ENCODE assay signal across 8 mouse cellular contexts in genomic region chr6:129543709-129544606, GRCm38 (mm10). TPM values are rescaled to one million over a fixed set of nuclear protein-coding genes. Genes with fewer than 3 reads are reported as not detected.
A peak's percentile ranks its signal among the peaks of the same experiment; 100 is the strongest.
DNase-seq lines count a peak whose midpoint lies in the region; ATAC-seq lines count a peak whose summit lies in the region.

No protein-coding gene starts in this region.

- H3K27me3 ChIP-seq in limb, embryonic 13.5 days, result no peaks in the 10 kb centered on the region
- no peaks in the 10 kb centered on the region for H3K27me3 ChIP-seq in midbrain, embryonic 16.5 days (ENCODE audit: control insufficient read depth, insufficient read depth, low read depth, low read length)
- H3K27me3 ChIP-seq in stomach, embryonic 15.5 days (replicated peaks), result no peaks in the 10 kb centered on the region

- peak; percentile 77 for ATAC-seq in activated CD4-positive, CD25-positive, alpha-beta regulatory T cell, adult 4 months
- peak; percentile 68 for ATAC-seq in granulocyte monocyte progenitor cell, adult 5-6 weeks (replicated peaks; ENCODE audit: poor library complexity, severe bottlenecking)
- ATAC-seq in limb, embryonic 13.5 days (ENCODE audit: low FRiP score, low read depth), result peak; percentile 82
- ATAC-seq in midbrain, embryonic 16.5 days, result peak; percentile 84
- ATAC-seq in stomach, embryonic 15.5 days (ENCODE audit: insufficient read depth, low FRiP score, low read depth), result peak; percentile 60; the same call in 1 of the 2 replicates

- H3K36me3 ChIP-seq in limb, embryonic 13.5 days, result peaks cover 37% of the 10 kb centered on the region
- H3K36me3 ChIP-seq in midbrain, embryonic 16.5 days (ENCODE audit: control insufficient read depth, insufficient read depth, low read length), result peaks cover 22% of the 10 kb centered on the region
- H3K36me3 ChIP-seq in stomach, embryonic 15.5 days, result peaks cover 12% of the 10 kb centered on the region

- H3K4me2 ChIP-seq in limb, embryonic 13.5 days (replicated peaks), result no peak overlapping the region
- H3K4me2 ChIP-seq in midbrain, embryonic 16.5 days (ENCODE audit: low read length), result no peak overlapping the region
- no peak overlapping the region for H3K4me2 ChIP-seq in stomach, embryonic 15.5 days

- no peak overlapping the region for H3K27ac ChIP-seq in limb, embryonic 13.5 days
- H3K27ac ChIP-seq in midbrain, embryonic 16.5 days (ENCODE audit: low read length), result no peak overlapping the region; the same call in 1 of the 2 replicates
- H3K27ac ChIP-seq in stomach, embryonic 15.5 days, result no peak overlapping the region

- no peaks in the 10 kb centered on the region for H3K4me1 ChIP-seq in limb, embryonic 13.5 days
- H3K4me1 ChIP-seq in midbrain, embryonic 16.5 days (ENCODE audit: control insufficient read depth, insufficient read depth, low read length), result 0 out of 2 replicates have a peak, but pooled peaks cover 2% of the 10 kb centered on the region
- H3K4me1 ChIP-seq in stomach, embryonic 15.5 days, result no peaks in the 10 kb centered on the region

- H3K9me3 ChIP-seq in limb, embryonic 13.5 days, result no peaks in the 10 kb centered on the region
- H3K9me3 ChIP-seq in midbrain, embryonic 16.5 days (replicated peaks; ENCODE audit: control insufficient read depth, low read length, poor library complexity, severe bottlenecking), result no peaks in the 10 kb centered on the region
- H3K9me3 ChIP-seq in stomach, embryonic 15.5 days, result no peaks in the 10 kb centered on the region

- H3K4me3 ChIP-seq in limb, embryonic 13.5 days, result no peak overlapping the region
- no peak overlapping the region for H3K4me3 ChIP-seq in midbrain, embryonic 16.5 days (ENCODE audit: low read depth, low read length)
- H3K4me3 ChIP-seq in stomach, embryonic 15.5 days (replicated peaks), result no peak overlapping the region

- no peak overlapping the region for H3K9ac ChIP-seq in limb, embryonic 13.5 days
- H3K9ac ChIP-seq in midbrain, embryonic 16.5 days (ENCODE audit: low read depth, low read length), result no peak overlapping the region
- H3K9ac ChIP-seq in stomach, embryonic 15.5 days, result no peak overlapping the region

- peak; percentile 35 for DNase-seq in CD4-positive helper T cell, adult 2 months (ENCODE audit: low read depth, low spot score)
- peak; percentile 79 for DNase-seq in embryo, embryonic 10.5 days (ENCODE audit: low spot score)
- peak; percentile 74 to 86 for DNase-seq in kidney, adult 8-10 months

- 66% methylated on average over 6 of the region's 6 CpGs for WGBS in limb, embryonic 13.5 days
- 46% methylated on average over 6 of the region's 6 CpGs for WGBS in midbrain, embryonic 16.5 days
- WGBS in stomach, embryonic 15.5 days, result 47% methylated on average over 6 of the region's 6 CpGs

RNA-seq across cellular contexts. Expression of gene Gabarapl1, which starts 11.0 kb away (rescaled TPM):
- polyA plus RNA-seq in activated CD4-positive, CD25-positive, alpha-beta regulatory T cell, adult 4 months (2017; shearing (Covaris generic)), result 1 to 10 TPM; 4.5 to 8.8 TPM
- total RNA-seq in granulocyte monocyte progenitor cell, adult 5-6 weeks (2014; fragmentation: Nextera tagmentation), result 37.4 and 45.0 TPM in 2 replicates
- total RNA-seq in granulocyte monocyte progenitor cell, adult 5-6 weeks (2017), result 39.8 and 76.6 TPM in 2 replicates
- 55.4 and 55.5 TPM in 2 replicates for polyA plus RNA-seq in limb, embryonic 13.5 days (2015; fragmentation: Nextera tagmentation; extraction: Ambion mirVana)
- 226 and 237 TPM in 2 replicates for polyA plus RNA-seq in midbrain, embryonic 16.5 days (2015; fragmentation: Nextera tagmentation; extraction: Ambion mirVana)
- polyA plus RNA-seq in stomach, embryonic 15.5 days (2015; fragmentation: Nextera tagmentation; extraction: Ambion mirVana), result 40.2 and 42.1 TPM in 2 replicates

RNA-seq across cellular contexts. Expression of gene Tmem52b, which starts 31.6 kb away (rescaled TPM):
- not detected for polyA plus RNA-seq in activated CD4-positive, CD25-positive, alpha-beta regulatory T cell, adult 4 months (2017; shearing (Covaris generic))
- total RNA-seq in granulocyte monocyte progenitor cell, adult 5-6 weeks (2014; fragmentation: Nextera tagmentation), result 0.53 TPM in 1 of 2 replicates, not detected in the other
- not detected in 2 replicates for total RNA-seq in granulocyte monocyte progenitor cell, adult 5-6 weeks (2017)
- polyA plus RNA-seq in limb, embryonic 13.5 days (2015; fragmentation: Nextera tagmentation; extraction: Ambion mirVana), result 0.06 TPM in 1 of 2 replicates, not detected in the other
- polyA plus RNA-seq in midbrain, embryonic 16.5 days (2015; fragmentation: Nextera tagmentation; extraction: Ambion mirVana), result not detected in 2 replicates
- polyA plus RNA-seq in stomach, embryonic 15.5 days (2015; fragmentation: Nextera tagmentation; extraction: Ambion mirVana), result 0.30 TPM in 1 of 2 replicates, not detected in the other

RNA-seq across cellular contexts. Expression of gene Klre1, which starts 33.7 kb away (rescaled TPM):
- not detected for polyA plus RNA-seq in activated CD4-positive, CD25-positive, alpha-beta regulatory T cell, adult 4 months (2017; shearing (Covaris generic))
- not detected in 2 replicates for total RNA-seq in granulocyte monocyte progenitor cell, adult 5-6 weeks (2014; fragmentation: Nextera tagmentation)
- total RNA-seq in granulocyte monocyte progenitor cell, adult 5-6 weeks (2017), result not detected in 2 replicates
- not detected in 2 replicates for polyA plus RNA-seq in limb, embryonic 13.5 days (2015; fragmentation: Nextera tagmentation; extraction: Ambion mirVana)
- not detected in 2 replicates for polyA plus RNA-seq in midbrain, embryonic 16.5 days (2015; fragmentation: Nextera tagmentation; extraction: Ambion mirVana)
- polyA plus RNA-seq in stomach, embryonic 15.5 days (2015; fragmentation: Nextera tagmentation; extraction: Ambion mirVana), result not detected in 2 replicates

RNA-seq across cellular contexts. Expression of gene Olr1, which starts 37.0 kb away (rescaled TPM):
- polyA plus RNA-seq in activated CD4-positive, CD25-positive, alpha-beta regulatory T cell, adult 4 months (2017; shearing (Covaris generic)), result under 1 TPM in 1 of 2 experiments, not detected in 1; 0.12 TPM
- 15.1 and 18.4 TPM in 2 replicates for total RNA-seq in granulocyte monocyte progenitor cell, adult 5-6 weeks (2014; fragmentation: Nextera tagmentation)
- 16.9 and 23.2 TPM in 2 replicates for total RNA-seq in granulocyte monocyte progenitor cell, adult 5-6 weeks (2017)
- not detected in 2 replicates for polyA plus RNA-seq in limb, embryonic 13.5 days (2015; fragmentation: Nextera tagmentation; extraction: Ambion mirVana)
- not detected in 2 replicates for polyA plus RNA-seq in midbrain, embryonic 16.5 days (2015; fragmentation: Nextera tagmentation; extraction: Ambion mirVana)
- polyA plus RNA-seq in stomach, embryonic 15.5 days (2015; fragmentation: Nextera tagmentation; extraction: Ambion mirVana), result 0.05 and 0.14 TPM in 2 replicates

RNA-seq across cellular contexts. Expression of gene Klrd1, which starts 47.6 kb away (rescaled TPM):
- polyA plus RNA-seq in activated CD4-positive, CD25-positive, alpha-beta regulatory T cell, adult 4 months (2017; shearing (Covaris generic)), result under 1 TPM in 1 of 2 experiments, not detected in 1; 0.70 TPM
- total RNA-seq in granulocyte monocyte progenitor cell, adult 5-6 weeks (2014; fragmentation: Nextera tagmentation), result 9.6 TPM in 1 of 2 replicates, not detected in the other
- total RNA-seq in granulocyte monocyte progenitor cell, adult 5-6 weeks (2017), result 0.34 TPM in 1 of 2 replicates, not detected in the other
- 0.26 TPM in 1 of 2 replicates, not detected in the other for polyA plus RNA-seq in limb, embryonic 13.5 days (2015; fragmentation: Nextera tagmentation; extraction: Ambion mirVana)
- not detected in 2 replicates for polyA plus RNA-seq in midbrain, embryonic 16.5 days (2015; fragmentation: Nextera tagmentation; extraction: Ambion mirVana)
- polyA plus RNA-seq in stomach, embryonic 15.5 days (2015; fragmentation: Nextera tagmentation; extraction: Ambion mirVana), result 0.83 and 1.4 TPM in 2 replicates
